Mouse (Mus musculus): ENCODE results near the gene Pax9. TPM values are rescaled to one million over a fixed set of nuclear protein-coding genes. Genes with fewer than 3 reads are reported as not detected.
A peak's percentile ranks its signal among the peaks of the same experiment; 100 is the strongest.

Gene Pax9
- 1.2 and 2.7 TPM in 2 replicates for polyA plus RNA-seq (2016; fragmentation: Nextera tagmentation; extraction: Ambion mirVana)

DNA sequence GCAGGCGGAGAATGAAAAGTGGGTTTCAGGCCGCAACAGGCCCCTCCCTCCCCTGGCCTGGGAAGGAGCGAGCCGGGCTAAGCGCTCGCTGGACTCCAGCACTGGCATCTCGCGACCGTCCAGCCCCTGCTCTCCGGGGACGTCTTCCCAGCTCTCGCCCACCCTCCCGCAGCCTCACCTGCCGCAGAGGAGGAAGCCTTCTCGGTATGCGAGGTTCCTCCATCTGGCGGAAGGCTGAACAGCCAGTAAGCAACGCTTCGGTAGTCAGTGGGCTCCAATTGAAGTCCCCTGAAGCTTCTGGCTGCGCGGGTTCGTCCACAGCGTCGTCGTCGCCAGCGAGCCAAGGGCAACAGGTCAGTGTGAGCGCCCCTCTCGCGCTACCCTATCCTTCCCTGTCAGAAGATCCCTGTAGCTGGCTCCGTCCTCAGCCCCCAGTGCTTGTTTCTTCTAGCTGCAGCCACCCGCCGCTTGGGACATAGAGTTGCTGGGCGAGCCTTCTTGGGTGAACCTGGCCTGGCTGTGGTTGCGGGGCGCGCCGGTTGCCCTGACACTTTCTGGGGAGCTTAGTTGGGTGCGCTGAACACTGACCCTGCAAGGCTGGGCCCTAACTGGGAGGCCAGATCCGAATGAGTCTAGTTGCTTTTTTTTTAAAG is at the start of gene Pax9:
Pax9 (plus strand) TSS at position 341 of the 653 bp plus-strand sequence.
- no peaks in the 10 kb centered on the region for H3K36me3 ChIP-seq
- peak within 1 kb of the TSS; percentile 17 for H3K4me3 ChIP-seq

DNA sequence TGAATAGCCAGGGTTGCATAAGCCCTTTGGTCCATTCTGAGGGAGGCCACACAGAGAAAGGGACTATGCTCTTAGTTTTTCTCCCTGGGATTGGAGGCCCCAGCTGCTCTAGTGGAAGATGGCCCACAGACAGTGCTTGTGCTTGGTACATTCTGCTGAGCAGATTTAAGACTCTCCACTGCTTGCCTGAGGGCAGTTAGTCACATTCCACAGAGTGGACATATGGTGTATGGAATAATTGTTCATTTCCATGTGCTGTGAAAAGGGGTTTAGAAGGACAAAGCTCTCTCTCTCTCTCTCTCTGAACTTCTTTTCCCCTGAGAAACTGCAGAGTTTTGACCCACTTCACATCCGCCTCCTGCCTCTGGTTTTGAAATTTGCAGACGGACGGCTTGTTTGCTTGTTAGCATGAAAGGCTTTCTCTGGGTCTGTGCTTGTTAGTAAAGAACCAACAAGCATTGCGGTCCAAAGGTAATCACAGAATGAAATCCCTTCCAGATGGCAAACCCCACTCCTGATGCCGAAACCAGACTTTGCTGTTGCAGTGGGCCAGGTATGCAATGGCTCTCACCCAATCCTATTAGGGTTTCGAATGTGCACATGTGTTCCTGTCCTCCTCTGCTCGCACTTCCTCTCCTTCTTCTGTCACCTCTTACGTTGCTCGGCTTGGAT is 22.0 kb upstream of the Pax9 start:
- no peaks in the 10 kb centered on the region for H3K4me1 ChIP-seq
- WGBS: 78% methylated on average over 9 of the region's 9 CpGs

More for the DNA sequence above, at the start of gene Pax9:
- Histone ChIP-seq H3K9me3 (replicated peaks) (no peaks in the 10 kb centered on the region), H3K4me2 (replicated peaks) (peak within 1 kb of the TSS; percentile 24; the same call in 1 of the 2 replicates), H3K27ac (no peak within 1 kb of the TSS), H3K4me1 (peaks cover 12% of the 10 kb centered on the region), H3K27me3 (peaks cover 97% of the 10 kb centered on the region), H3K9ac (no peak within 1 kb of the TSS)
- WGBS: under 1% methylated on average over 40 of the region's 40 CpGs
- no peak for ATAC-seq (ENCODE audit: low FRiP score)

DNA sequence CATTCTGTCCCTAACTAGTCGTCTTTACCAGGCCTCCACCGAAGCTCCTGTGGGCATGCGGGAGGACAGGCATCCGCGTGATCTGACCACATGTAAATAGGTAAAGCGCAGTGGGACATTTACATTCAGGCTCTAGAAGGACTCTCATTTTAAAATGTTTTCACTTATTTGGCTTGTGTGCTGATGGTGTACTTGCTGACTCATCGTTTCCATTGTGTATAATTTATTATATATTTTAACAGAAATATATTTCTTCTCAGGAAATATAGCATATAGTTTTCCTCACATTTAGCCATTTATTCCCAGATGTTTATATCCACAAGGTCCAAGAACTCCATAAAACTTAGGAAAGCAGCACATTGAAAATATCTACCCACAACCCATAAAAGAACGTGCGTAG is 20.8 kb upstream of the Pax9 start:
- no peak overlapping the region for H3K27ac ChIP-seq
- H3K9me3 ChIP-seq (replicated peaks): no peaks in the 10 kb centered on the region
- H3K36me3 ChIP-seq: no peaks in the 10 kb centered on the region
- 94% methylated on average over 9 of the region's 9 CpGs for WGBS
- no peak overlapping the region for H3K4me3 ChIP-seq
- 0 out of 2 replicates have a peak, but pooled peaks cover 1% of the 10 kb centered on the region for H3K27me3 ChIP-seq
- ATAC-seq (ENCODE audit: low FRiP score): no peak
- no peaks in the 10 kb centered on the region for H3K4me1 ChIP-seq
- no peak overlapping the region for H3K4me2 ChIP-seq (replicated peaks)
- H3K9ac ChIP-seq: no peak overlapping the region

More for the DNA sequence above, 22.0 kb upstream of the Pax9 start:
- Histone ChIP-seq H3K27me3 (no peaks in the 10 kb centered on the region), H3K9me3 (replicated peaks) (no peaks in the 10 kb centered on the region), H3K27ac (no peak overlapping the region), H3K4me2 (replicated peaks) (no peak overlapping the region), H3K36me3 (no peaks in the 10 kb centered on the region), H3K4me3 (no peak overlapping the region), H3K9ac (no peak overlapping the region)
- no peak for ATAC-seq (ENCODE audit: low FRiP score)

DNA sequence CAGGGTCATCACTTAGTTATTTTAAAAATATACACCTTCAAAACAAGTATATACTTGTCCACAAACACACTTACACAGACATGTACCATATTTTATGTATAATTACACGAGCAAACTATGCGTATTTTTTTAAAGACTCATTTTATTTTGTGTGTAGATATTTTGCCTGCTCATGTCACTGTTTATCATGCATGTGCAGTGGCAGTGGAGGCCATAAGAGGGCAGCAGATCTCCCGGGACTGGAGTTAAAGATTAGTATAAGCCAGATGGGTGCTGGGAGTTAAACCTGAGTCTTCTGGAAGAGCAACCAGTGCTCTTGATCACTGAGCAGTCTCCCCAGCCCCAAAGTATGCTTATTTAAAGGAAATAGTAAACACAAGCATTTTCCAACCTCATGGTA is 16.8 kb upstream of the Pax9 start:
- Histone ChIP-seq H3K9ac (no peak overlapping the region), H3K4me1 (no peaks in the 10 kb centered on the region), H3K36me3 (no peaks in the 10 kb centered on the region), H3K27ac (no peak overlapping the region), H3K4me3 (no peak overlapping the region), H3K9me3 (replicated peaks) (no peaks in the 10 kb centered on the region), H3K4me2 (replicated peaks) (no peak overlapping the region), H3K27me3 (peaks cover 27% of the 10 kb centered on the region)
- ATAC-seq (ENCODE audit: low FRiP score): no peak
- WGBS: 30% methylated on average over 3 of the region's 3 CpGs

- 77% methylated on average over 7 of the region's 7 CpGs for WGBS
- Histone ChIP-seq H3K9ac (no peak overlapping the region), H3K36me3 (no peaks in the 10 kb centered on the region), H3K27me3 (peaks cover 56% of the 10 kb centered on the region), H3K9me3 (replicated peaks) (no peaks in the 10 kb centered on the region), H3K27ac (no peak overlapping the region), H3K4me2 (replicated peaks) (no peak overlapping the region), H3K4me1 (peaks cover 7% of the 10 kb centered on the region), H3K4me3 (no peak overlapping the region)
- no peak for ATAC-seq (ENCODE audit: low FRiP score)
These were observed 13.9 kb upstream of the Pax9 start for GRCm38 (mm10) chr12:56677620-56678019.

DNA sequence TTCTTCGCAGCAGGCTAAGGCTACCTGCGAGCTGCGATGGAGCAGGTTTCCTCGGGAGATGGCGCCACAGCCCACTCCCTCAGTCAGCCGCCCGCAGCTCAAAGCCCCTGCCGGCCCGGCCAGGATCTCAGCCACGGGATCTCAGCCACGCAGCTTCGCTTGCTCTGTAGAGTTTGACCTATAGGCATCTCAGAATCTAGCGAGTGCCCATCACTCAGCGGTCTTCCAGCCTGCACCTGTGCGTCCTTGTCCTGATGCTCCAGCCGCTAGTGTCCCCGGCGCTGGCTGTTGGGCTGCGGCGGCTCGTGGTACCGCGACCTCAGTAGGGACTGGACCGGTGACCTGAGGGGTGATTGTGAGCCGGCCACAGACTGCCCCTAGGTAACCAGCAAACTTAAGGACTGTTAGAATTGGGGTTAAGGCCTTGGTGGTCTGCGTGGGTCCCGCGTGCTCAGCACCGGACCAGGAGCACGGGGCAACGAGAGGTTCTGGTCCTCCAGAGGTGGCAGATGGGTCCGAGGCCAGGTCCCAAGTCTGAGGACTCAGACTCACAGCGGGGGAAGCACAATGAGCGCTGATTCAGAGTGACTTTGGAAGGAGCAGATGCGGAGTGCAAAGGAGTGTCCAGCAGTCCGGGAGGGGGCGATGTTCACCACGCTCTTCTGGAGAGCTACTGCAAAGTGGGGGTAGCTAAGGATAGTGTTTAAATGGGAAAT is 10.3 kb upstream of the Pax9 start:
- H3K9me3 ChIP-seq (replicated peaks): no peaks in the 10 kb centered on the region
- H3K36me3 ChIP-seq: no peaks in the 10 kb centered on the region
- ATAC-seq (ENCODE audit: low FRiP score): peak; percentile 64
- H3K4me2 ChIP-seq (replicated peaks): peak overlapping the region; percentile 71
- WGBS: under 1% methylated on average over 38 of the region's 38 CpGs
- peaks cover 86% of the 10 kb centered on the region for H3K27me3 ChIP-seq
- peaks cover 7% of the 10 kb centered on the region for H3K4me1 ChIP-seq
- no peak overlapping the region for H3K27ac ChIP-seq
- H3K9ac ChIP-seq: peak overlapping the region; percentile 23; the same call in 1 of the 2 replicates
- H3K4me3 ChIP-seq: peak overlapping the region; percentile 30

DNA sequence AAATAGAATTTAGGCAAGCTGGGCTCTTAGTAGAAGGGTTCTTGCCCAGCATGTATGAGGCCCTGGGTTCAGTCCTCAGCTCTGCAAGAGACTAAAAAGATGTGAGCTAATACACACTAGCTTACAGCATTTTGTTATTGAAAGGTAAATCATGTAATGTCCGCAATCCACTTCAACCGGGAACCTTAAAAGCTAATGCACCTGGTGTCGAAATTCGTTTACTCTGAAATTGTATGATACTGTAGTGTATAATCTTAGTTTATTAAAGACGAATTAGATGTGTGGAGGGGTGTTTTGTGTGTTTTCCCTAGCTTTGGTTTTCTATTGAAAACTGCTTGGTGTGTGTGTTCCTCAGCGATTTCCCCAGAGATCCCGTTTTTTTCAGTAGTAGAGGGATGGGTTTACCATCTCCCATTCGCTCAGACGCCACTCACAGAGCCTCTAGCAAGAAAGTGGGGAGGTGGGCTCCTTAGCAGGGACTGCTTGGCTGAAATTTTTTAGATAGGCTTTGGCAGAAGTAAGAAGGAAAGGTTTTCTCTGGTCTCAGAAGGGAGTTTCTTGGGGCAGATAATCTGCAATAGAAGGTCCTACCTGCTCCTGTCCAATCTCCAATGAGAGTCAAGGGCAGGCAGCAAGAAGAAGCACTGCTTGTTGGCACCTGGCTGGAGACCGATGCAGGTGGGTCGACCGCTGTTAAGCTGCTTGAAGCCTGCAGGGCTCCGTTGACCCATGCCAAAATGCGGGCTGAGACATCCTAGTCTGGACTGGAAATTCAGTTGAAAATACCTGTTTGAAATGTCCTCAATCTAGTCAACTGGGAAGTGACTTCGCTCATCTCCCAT is 3.7 kb upstream of the Pax9 start:
- no peaks in the 10 kb centered on the region for H3K36me3 ChIP-seq
- 0 out of 2 replicates have a peak, but pooled peaks cover 5% of the 10 kb centered on the region for H3K4me1 ChIP-seq
- H3K9ac ChIP-seq: no peak overlapping the region
- H3K27ac ChIP-seq: no peak overlapping the region
- H3K27me3 ChIP-seq: peaks cover 96% of the 10 kb centered on the region
- no peak overlapping the region for H3K4me3 ChIP-seq
- WGBS: 5% methylated on average over 15 of the region's 15 CpGs
- H3K4me2 ChIP-seq (replicated peaks): no peak overlapping the region
- no peaks in the 10 kb centered on the region for H3K9me3 ChIP-seq (replicated peaks)
- no peak for ATAC-seq (ENCODE audit: low FRiP score)

- no peak for ATAC-seq (ENCODE audit: low FRiP score)
- 0 out of 2 replicates have a peak, but pooled peaks cover 5% of the 10 kb centered on the region for H3K4me1 ChIP-seq
- WGBS: 5% methylated on average over 10 of the region's 10 CpGs
- no peak overlapping the region for H3K4me2 ChIP-seq (replicated peaks)
- peaks cover 96% of the 10 kb centered on the region for H3K27me3 ChIP-seq
- H3K9me3 ChIP-seq (replicated peaks): no peaks in the 10 kb centered on the region
- H3K27ac ChIP-seq: no peak overlapping the region
- H3K36me3 ChIP-seq: no peaks in the 10 kb centered on the region
- H3K4me3 ChIP-seq: no peak overlapping the region
- no peak overlapping the region for H3K9ac ChIP-seq
These were observed 3.1 kb upstream of the Pax9 start for GRCm38 (mm10) chr12:56688482-56688840.

- Histone ChIP-seq H3K27me3 (peaks cover 96% of the 10 kb centered on the region), H3K4me3 (no peak overlapping the region), H3K9ac (no peak overlapping the region), H3K36me3 (no peaks in the 10 kb centered on the region), H3K27ac (no peak overlapping the region), H3K9me3 (replicated peaks) (no peaks in the 10 kb centered on the region), H3K4me1 (0 out of 2 replicates have a peak, but pooled peaks cover 5% of the 10 kb centered on the region), H3K4me2 (replicated peaks) (no peak overlapping the region)
- ATAC-seq (ENCODE audit: low FRiP score): no peak
- 3% methylated on average over 8 of the region's 8 CpGs for WGBS
These were observed 2.6 kb upstream of the Pax9 start for GRCm38 (mm10) chr12:56688920-56689319.

GRCm38 (mm10) chr12:56689331-56689730 is 2.2 kb upstream of the Pax9 start:
- H3K4me1 ChIP-seq: 0 out of 2 replicates have a peak, but pooled peaks cover 5% of the 10 kb centered on the region
- no peak overlapping the region for H3K27ac ChIP-seq
- H3K9me3 ChIP-seq (replicated peaks): no peaks in the 10 kb centered on the region
- no peak overlapping the region for H3K4me3 ChIP-seq
- ATAC-seq (ENCODE audit: low FRiP score): no peak
- no peaks in the 10 kb centered on the region for H3K36me3 ChIP-seq
- no peak overlapping the region for H3K9ac ChIP-seq
- H3K4me2 ChIP-seq (replicated peaks): no peak overlapping the region
- peaks cover 96% of the 10 kb centered on the region for H3K27me3 ChIP-seq
- 6% methylated on average over 10 of the region's 10 CpGs for WGBS

GRCm38 (mm10) chr12:56689736-56690135 is 1.8 kb upstream of the Pax9 start:
- no peak overlapping the region for H3K4me3 ChIP-seq
- peaks cover 97% of the 10 kb centered on the region for H3K27me3 ChIP-seq
- no peak overlapping the region for H3K4me2 ChIP-seq (replicated peaks)
- WGBS: under 1% methylated on average over 25 of the region's 25 CpGs
- H3K27ac ChIP-seq: no peak overlapping the region
- 0 out of 2 replicates have a peak, but pooled peaks cover 5% of the 10 kb centered on the region for H3K4me1 ChIP-seq
- no peak overlapping the region for H3K9ac ChIP-seq
- no peak for ATAC-seq (ENCODE audit: low FRiP score)
- no peaks in the 10 kb centered on the region for H3K9me3 ChIP-seq (replicated peaks)
- H3K36me3 ChIP-seq: no peaks in the 10 kb centered on the region
